Mouse (Mus musculus): Measurements from ENCODE around the gene Ctsa.

- TF ChIP-seq POLR2A (IDR thresholded peaks at IDR 0.05; ENCODE audit: extremely low read depth, insufficient read depth, low read length) (0 out of 2 replicates have a peak, but pooled peaks have one; percentile 23), CTCF (IDR thresholded peaks at IDR 0.05; ENCODE audit: low read depth, low read length) (peak; percentile 39)
Measured at GRCm38 (mm10) chr2:164878509-164879227, 46.0 kb downstream of the Ctsa start.

All from liver, adult 2 months (tissue).